Mouse (Mus musculus): Measurements from ENCODE around the gene Havcr1. TPM values are rescaled to one million over a fixed set of nuclear protein-coding genes. Genes with fewer than 3 reads are reported as not detected.

Gene Havcr1
- not detected for polyA plus RNA-seq (2017; shearing (Covaris generic))

DNA sequence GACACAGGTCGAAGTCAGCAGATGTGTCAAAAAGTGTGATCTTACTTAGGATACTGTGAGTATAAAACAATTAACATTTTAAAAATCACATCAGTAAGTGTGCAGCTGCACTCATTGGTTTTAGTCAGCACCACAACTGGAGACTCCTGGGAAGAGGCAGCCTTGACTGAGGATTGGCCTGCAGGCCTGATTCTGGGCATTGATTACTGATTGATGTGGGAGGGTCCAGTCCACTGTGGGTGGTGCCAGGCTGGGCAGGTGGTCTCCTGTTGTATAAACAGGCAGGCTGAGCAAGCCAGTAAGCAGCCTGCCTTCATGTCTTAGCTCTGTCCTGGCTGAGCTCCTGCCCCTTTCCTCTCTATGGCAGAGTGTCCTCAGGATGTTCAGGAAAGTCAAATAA, at the start of gene Havcr1:
TSS of gene Havcr1 (plus strand) at position 5 of the 400 bp plus-strand sequence.

DNA sequence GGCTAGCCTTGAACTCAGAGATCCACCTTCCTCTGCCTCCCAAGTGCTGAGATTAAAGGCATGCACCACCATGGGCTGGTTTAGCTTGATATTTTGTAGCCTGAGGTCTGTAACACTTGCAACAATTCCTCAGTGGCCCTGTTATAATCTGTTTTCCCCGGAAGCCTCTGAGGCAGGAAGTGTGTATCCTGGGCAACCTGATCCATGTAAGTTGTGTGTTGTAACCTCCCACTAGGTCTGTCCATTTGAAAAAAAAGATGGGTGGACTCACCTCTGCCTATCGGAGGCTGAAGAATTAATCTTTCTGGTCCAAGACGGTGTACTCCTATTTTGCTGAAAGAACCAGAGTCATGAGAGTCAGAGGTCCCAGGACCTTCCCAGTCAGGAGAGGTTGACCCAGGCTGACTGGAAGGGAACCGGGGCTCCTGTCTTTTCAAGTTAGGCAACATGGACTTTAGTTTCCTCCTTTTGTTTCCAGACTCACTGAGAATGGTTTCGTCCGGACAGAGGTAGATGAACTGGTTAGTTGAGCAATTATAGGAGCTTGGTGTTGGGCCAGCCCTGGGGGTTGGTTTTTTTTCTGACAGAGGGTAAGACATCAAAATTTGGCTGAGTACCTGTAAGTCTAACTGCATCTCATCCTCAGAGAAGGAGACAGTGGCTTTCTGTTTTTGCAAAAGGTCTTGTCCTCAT, 28.1 kb upstream of the Havcr1 start, which contains the start of gene Timd2:
TSS of gene Timd2 (minus strand) at position 398 of the 693 bp plus-strand sequence.

DNA sequence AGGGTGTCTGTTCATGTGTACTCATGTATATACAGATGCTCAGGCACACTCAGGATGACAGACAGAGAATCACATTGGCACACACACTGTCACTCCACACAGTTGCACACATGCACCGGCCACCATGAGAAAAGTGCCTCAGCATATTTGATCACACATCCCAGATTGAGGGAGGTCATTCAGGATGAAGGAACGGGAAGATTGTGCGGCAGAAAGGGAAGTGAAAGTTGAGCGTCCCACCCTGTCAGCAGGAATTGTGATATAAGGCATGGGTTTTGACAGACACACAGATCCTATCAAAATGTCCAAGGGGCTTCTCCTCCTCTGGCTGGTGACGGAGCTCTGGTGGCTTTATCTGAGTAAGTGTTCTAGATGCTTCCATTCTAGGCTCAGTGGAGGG, 75.6 kb downstream of the Havcr1 start, which contains the start of gene Timd4:
TSS of gene Timd4 (plus strand) at position 290 of the 400 bp plus-strand sequence.

Other genes with a start within 250 kb of the Havcr1 start
- 0.28 TPM for gene Gm12169, start 210.9 kb upstream of the Havcr1 start, polyA plus RNA-seq (2017; shearing (Covaris generic))
- not detected for gene BC053393, start 163.5 kb upstream of the Havcr1 start, polyA plus RNA-seq (2017; shearing (Covaris generic))
- not detected for gene Dppa1, start 105.8 kb upstream of the Havcr1 start, polyA plus RNA-seq (2017; shearing (Covaris generic))
- 0.16 TPM for gene Timd2, start 28.0 kb upstream of the Havcr1 start, polyA plus RNA-seq (2017; shearing (Covaris generic))
- gene Timd4, start 75.7 kb downstream of the Havcr1 start, polyA plus RNA-seq (2017; shearing (Covaris generic)), result 0.49 TPM

All from inflammation-experienced regulatory T-cells, adult 16 weeks (primary cell).